Mouse (Mus musculus): Measurements from ENCODE around the gene Bdkrb2.

Gene Bdkrb2

GRCm38 (mm10) chr12:105590786-105591185 lies 27.8 kb downstream of the Bdkrb2 start:
- DNase-seq (ENCODE audit: low read depth, low spot score), result no peak

DNA sequence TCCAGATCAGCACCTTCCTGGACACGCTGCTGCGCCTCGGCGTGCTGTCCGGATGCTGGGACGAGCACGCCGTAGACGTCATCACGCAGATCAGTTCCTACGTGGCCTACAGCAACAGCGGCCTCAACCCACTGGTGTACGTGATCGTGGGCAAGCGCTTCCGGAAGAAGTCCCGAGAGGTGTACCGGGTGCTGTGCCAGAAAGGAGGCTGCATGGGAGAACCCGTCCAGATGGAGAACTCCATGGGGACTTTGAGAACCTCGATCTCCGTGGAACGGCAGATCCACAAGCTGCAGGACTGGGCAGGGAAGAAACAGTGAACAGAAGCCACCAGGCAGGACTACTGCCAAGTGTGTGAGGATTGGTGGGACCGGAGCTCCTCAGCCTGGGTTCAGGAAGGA lies 29.3 kb downstream of the Bdkrb2 start:
- DNase-seq (ENCODE audit: low read depth, low spot score), result no peak

- peak; percentile 63 for DNase-seq (ENCODE audit: low read depth, low spot score)
These were observed 30.4 kb downstream of the Bdkrb2 start for GRCm38 (mm10) chr12:105593471-105593870.

DNA sequence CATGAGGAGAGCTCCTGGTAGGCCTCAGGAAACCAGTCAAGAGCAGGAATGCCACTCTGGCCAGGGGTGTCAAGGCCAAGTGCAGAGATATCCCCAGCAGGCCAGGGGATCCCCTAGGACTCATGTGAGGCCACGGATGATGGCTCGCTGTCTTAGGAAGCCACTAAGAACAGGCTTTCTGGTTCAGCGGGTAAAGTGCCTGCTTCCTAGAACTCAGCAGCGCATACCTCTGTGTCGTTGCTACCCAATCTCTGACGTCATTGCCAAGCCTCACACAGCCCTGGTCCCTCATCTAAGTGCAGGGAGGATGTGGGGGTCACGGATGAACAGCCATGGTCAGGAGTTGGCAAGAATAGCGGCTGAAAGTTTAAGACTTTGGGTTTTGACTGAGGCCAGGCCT lies 34.1 kb downstream of the Bdkrb2 start:
- no peak for DNase-seq (ENCODE audit: low read depth, low spot score)

GRCm38 (mm10) chr12:105598503-105598902 lies 35.5 kb downstream of the Bdkrb2 start:
- DNase-seq (ENCODE audit: low read depth, low spot score), result no peak

DNA sequence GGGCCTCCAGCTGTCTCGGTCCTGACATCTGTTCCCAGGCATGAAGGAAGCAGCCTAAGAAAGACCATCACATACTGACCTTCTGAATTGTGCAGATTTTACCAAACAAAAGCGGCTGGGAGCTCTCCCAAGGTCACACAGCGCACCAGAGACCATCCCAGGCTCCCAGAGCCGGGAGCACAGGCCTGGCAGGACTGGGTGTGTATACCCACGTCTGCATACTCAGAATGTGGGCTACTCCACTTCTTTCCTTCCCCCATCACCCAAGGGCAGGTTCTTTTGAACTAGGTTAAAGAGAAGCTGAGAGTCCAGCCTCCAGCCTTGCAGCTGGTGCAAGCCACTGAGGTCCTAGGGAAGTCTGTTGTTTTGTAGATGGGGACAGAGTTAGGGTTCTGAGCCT lies 36.1 kb downstream of the Bdkrb2 start:
- DNase-seq (ENCODE audit: low read depth, low spot score), result peak; percentile 60

GRCm38 (mm10) chr12:105601586-105601985 lies 38.6 kb downstream of the Bdkrb2 start:
- no peak for DNase-seq (ENCODE audit: low read depth, low spot score)

DNA sequence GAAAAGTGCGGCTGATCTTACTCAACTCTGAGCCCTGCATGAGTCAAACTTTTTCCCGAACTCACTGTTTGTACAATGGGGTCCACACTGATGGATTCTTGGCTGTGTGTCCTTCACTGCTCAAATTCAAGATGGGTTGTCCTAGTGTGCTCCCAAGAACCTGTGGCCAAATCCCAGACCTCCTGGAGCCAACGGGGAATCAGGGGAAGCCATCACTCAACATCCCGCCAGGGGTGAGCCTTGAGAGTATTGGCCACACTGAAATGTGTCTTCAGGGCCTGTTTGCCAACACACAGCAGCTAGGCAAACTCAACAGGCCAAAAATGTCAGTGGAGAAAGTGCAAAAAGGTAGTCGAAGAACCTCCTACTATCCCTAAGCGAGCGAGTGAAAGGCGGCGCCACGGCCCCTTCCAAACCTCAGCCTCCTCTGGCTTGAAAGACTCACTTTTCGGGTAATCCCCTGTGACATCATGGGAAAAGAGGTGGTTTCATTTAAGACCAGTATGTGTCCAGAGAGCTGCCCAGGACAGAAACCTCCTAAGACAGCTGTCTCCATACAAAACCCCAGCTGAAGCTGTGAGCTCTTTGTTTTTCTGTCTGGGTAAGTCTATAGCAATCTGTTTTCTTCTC lies 39.7 kb downstream of the Bdkrb2 start, which contains the start of gene Bdkrb1:
Gene Bdkrb1 (plus strand): TSS at position 505 of the 630 bp plus-strand sequence.
- DNase-seq (ENCODE audit: low read depth, low spot score), result no peak

DNA sequence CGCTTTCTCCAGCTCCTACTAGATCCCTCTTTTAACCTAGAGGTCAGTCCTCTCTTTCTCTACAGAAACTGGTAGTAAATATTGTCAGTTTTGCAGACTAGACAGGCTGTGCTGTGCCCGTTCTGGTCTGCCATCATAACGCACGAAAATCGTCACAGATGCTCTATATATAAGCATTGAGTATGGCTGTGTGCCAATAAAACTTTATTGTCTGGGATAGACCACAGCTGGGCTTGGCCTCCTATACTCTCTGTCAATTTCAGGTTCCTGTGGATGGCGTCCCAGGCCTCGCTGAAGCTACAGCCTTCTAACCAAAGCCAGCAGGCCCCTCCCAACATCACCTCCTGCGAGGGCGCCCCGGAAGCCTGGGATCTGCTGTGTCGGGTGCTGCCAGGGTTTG lies 40.9 kb downstream of the Bdkrb2 start:
- DNase-seq (ENCODE audit: low read depth, low spot score), result no peak

DNA sequence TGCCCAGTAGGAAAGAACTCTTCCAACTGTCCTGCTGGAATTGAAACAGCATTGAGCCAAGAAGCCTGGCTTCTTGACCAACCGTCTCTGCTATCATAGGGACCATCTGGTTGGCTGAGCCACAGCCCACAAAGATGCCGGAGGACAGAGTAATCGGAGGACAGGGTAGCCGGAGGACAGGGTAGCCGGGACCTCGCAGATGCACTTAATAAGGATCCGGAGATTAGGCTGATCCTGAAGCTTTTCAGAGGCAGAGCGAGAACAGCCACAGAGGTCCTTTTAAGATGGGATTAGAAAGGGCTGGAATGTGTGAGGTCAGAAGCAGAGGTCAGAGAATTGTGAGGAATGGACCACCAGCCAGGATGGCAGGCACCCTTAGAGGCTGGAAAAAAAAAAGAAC lies 42.2 kb downstream of the Bdkrb2 start:
- DNase-seq (ENCODE audit: low read depth, low spot score), result no peak

GRCm38 (mm10) chr12:105606881-105607280 lies 43.9 kb downstream of the Bdkrb2 start:
- no peak for DNase-seq (ENCODE audit: low read depth, low spot score)

DNA sequence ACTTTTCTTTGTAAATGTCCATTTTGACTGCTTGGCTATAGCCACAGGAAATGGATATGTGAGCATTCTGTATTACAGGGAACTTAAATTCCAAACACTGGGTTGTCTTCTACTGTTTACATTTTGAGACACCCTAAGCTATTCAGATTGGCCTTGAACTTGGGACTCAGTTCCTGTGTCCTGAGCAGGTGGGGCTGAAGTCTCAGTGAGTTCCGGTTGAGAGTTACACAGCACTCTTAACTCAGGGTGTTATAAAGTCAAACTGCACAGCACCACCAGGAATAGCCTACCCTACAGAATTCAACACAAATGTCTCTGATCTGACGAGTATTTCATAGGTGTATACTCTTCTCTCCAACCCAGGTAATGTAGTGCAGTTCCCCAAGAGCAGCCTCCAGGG lies 48.0 kb downstream of the Bdkrb2 start:
- DNase-seq (ENCODE audit: low read depth, low spot score), result no peak

DNA sequence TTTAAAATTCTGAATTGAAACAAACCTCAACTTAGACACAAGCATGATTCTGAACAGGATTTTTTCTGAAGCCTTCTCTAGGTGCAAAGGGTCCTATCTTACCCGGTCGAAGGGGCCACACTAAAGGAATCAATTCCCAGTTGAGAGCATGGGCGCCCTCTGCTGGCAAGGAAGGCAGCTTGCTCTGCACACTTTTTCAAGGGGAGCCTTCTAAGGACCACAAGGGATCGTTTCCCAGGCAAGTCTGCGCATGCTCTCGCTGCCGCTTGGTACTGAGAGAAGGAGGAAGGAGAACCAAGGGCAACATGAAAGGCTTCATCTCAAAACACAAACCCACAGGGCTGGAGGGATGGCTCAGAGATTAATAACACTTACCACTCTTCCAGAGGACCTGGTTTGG lies 48.7 kb downstream of the Bdkrb2 start:
- peak; percentile 92 for DNase-seq (ENCODE audit: low read depth, low spot score)

- no peak for DNase-seq (ENCODE audit: low read depth, low spot score)
These were observed 50.5 kb downstream of the Bdkrb2 start for GRCm38 (mm10) chr12:105613559-105613958.

GRCm38 (mm10) chr12:105622048-105622447 lies 59.0 kb downstream of the Bdkrb2 start:
- DNase-seq (ENCODE audit: low read depth, low spot score), result no peak

GRCm38 (mm10) chr12:105622981-105623539 lies 60.0 kb downstream of the Bdkrb2 start:
- DNase-seq (ENCODE audit: low read depth, low spot score), result peak; percentile 57

DNA sequence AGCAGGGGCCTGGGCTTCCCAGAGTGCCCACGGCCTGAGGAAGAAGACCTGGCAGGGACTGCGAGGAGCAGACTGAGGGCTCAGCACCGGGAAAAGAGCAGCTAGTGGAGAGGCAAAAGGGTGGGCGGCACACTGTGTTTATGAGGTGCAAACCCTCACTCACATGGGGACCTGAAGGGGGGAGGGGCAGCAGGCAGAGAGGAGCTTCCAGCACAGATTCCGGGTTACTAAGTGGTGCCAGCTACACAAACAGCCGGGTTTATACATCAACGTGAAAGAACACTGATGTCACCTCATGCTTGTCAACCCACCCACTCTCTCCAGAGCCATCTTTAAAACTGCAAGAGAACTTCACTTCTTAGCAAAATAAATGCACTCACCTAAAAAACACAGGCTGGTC lies 62.8 kb downstream of the Bdkrb2 start:
- DNase-seq (ENCODE audit: low read depth, low spot score), result no peak

DNA sequence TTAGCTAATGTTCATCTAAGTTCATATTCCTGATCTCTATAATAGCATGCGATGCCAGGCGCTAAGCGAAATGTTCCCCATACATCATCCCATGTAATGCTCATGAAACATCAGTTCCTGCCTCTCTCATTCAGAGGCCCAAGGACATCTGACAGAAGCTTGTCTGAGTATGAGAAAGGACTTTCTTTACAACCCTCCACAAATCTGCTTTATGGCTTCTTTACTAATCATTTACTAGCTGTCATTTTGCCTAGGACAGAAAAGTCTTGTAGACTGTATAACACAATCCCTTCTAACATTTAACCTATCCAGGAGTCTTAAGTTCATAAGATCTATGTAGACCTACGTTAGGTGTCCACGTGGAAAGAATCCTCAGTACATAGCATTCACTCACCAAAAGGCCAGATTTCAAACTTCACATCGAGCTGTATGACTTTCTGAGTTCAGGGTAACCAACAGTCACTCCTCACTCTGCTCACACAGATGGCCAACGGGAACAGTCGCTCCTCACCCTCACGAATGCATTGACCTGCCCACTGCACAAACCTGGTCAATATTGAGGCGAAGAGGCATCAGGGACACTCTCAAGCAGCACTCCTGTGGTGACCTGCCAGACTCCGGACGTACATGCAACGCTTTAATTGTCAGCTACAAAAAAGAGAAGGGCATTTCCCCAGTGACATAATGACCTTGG lies 71.5 kb downstream of the Bdkrb2 start:
- no peak for DNase-seq (ENCODE audit: low read depth, low spot score)

GRCm38 (mm10) chr12:105636551-105636950 lies 73.5 kb downstream of the Bdkrb2 start:
- DNase-seq (ENCODE audit: low read depth, low spot score), result no peak

GRCm38 (mm10) chr12:105637554-105637953 lies 74.5 kb downstream of the Bdkrb2 start:
- DNase-seq (ENCODE audit: low read depth, low spot score), result peak; percentile 47

GRCm38 (mm10) chr12:105642770-105643321 lies 79.8 kb downstream of the Bdkrb2 start:
- DNase-seq (ENCODE audit: low read depth, low spot score), result no peak
